Comparison of ENCODE assay signal across 31 mouse cellular contexts in the genomic region with DNA sequence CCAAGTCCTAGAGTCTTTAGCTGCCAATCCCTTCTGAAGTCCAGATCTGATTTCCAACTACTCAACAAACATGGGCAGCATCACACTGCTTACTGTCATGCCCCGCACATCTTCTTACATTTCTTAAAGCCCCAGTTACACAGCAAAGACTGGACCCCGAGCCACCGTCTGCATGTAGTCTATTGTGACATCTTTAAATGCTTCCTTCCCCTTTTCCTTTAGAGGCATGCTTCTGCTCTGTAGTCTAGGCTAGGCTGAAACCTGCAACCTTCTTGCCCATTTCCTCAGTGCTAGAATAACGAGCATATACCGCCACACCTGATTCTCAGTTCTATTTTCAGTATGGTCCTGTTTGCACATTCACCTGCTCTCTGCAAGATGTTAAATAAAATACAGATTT. TPM values are rescaled to one million over a fixed set of nuclear protein-coding genes. Genes with fewer than 3 reads are reported as not detected.
DNase-seq lines count a peak whose midpoint lies in the region; ATAC-seq lines count a peak whose summit lies in the region.
"Had no signal": no experiment of that assay in that cellular context is flagged by ENCODE, and none has a peak within 500 bp of the region (broad histone marks: within the 10 kb centered on the region; RNA-seq: fewer than 3 reads in every experiment).

No protein-coding gene starts in this region.

- no peaks in the 10 kb centered on the region for H3K9me3 ChIP-seq in liver, embryonic 15.5 days (replicated peaks)
- no peaks in the 10 kb centered on the region for H3K9me3 ChIP-seq in liver, embryonic 11.5 days (ENCODE audit: control insufficient read depth, low read length)
- H3K9me3 ChIP-seq in limb, embryonic 10.5 days (replicated peaks) = no peaks in the 10 kb centered on the region
- H3K9me3 ChIP-seq: heart, embryonic 12.5 days; hindbrain, embryonic 15.5 days; kidney, embryonic 15.5 days; midbrain, embryonic 13.5 days had no signal

- H3K36me3 ChIP-seq in liver, embryonic 15.5 days (replicated peaks) = no peaks in the 10 kb centered on the region
- no peaks in the 10 kb centered on the region for H3K36me3 ChIP-seq in liver, embryonic 11.5 days (ENCODE audit: control insufficient read depth, insufficient read depth, low read length)
- H3K36me3 ChIP-seq in splenic B cell, adult 2 months (ENCODE audit: control insufficient read depth, insufficient read depth, low read length, poor library complexity, severe bottlenecking) = no peaks in the 10 kb centered on the region
- no peaks in the 10 kb centered on the region for H3K36me3 ChIP-seq in limb, embryonic 10.5 days
- H3K36me3 ChIP-seq: embryonic facial prominence, embryonic 13.5 days; limb, embryonic 13.5 days had no signal

- no peaks in the 10 kb centered on the region for H3K27me3 ChIP-seq in liver, embryonic 15.5 days
- no peaks in the 10 kb centered on the region for H3K27me3 ChIP-seq in liver, embryonic 11.5 days (replicated peaks; ENCODE audit: control insufficient read depth, insufficient read depth, low read length)
- H3K27me3 ChIP-seq in splenic B cell, adult 2 months (ENCODE audit: control insufficient read depth, insufficient read depth, low read length, poor library complexity, severe bottlenecking) = no peaks in the 10 kb centered on the region; the same call in 1 of the 2 replicates
- no peaks in the 10 kb centered on the region for H3K27me3 ChIP-seq in limb, embryonic 10.5 days (ENCODE audit: low read depth, poor library complexity, severe bottlenecking)
- H3K27me3 ChIP-seq: embryonic facial prominence, embryonic 13.5 days; heart, embryonic 12.5 days; hindbrain, embryonic 15.5 days; kidney, embryonic 15.5 days; limb, embryonic 13.5 days; midbrain, embryonic 13.5 days had no signal

- no peak for DNase-seq in liver, embryonic 11.5 days (ENCODE audit: low spot score)
- DNase-seq in splenic B cell, adult 2 months (ENCODE audit: low read depth, low spot score) = peak; percentile 9
- DNase-seq in heart, postnatal 36 days = no peak
- no peak for DNase-seq in layer of hippocampus, postnatal 14 days (ENCODE audit: low spot score in 2 of 2)
- DNase-seq in limb, embryonic 10.5 days (ENCODE audit: low spot score) = no peak
- DNase-seq: adrenal gland, adult 2 months; adrenal gland, postnatal 36 days; cerebellum, adult 9-10 months; cerebellum, postnatal 36 days; forebrain, postnatal 0 days; gastrocnemius, postnatal 14 days; heart, adult 18-20 months; kidney, adult 11 months; kidney, postnatal 25 days; lung, postnatal 36 days; retina, postnatal 1 day; right cerebral cortex, postnatal 25 days; spleen, adult 18-20 months had no signal

- H3K9ac ChIP-seq in liver, embryonic 15.5 days = no peak overlapping the region
- no peak overlapping the region for H3K9ac ChIP-seq in liver, embryonic 11.5 days (ENCODE audit: low read depth, low read length)
- H3K9ac ChIP-seq: embryonic facial prominence, embryonic 13.5 days; forebrain, postnatal 0 days; heart, embryonic 12.5 days; hindbrain, embryonic 15.5 days; kidney, embryonic 15.5 days; limb, embryonic 13.5 days; liver, embryonic 14.5 days; midbrain, embryonic 13.5 days had no signal

- intact Hi-C loops in heart, postnatal 36 days (cut with DNase I) = no loop called here

- H3K4me1 ChIP-seq in liver, embryonic 15.5 days (replicated peaks) = no peaks in the 10 kb centered on the region
- no peaks in the 10 kb centered on the region for H3K4me1 ChIP-seq in liver, embryonic 11.5 days (replicated peaks; ENCODE audit: control insufficient read depth, insufficient read depth, low read length)
- peaks cover 10% of the 10 kb centered on the region for H3K4me1 ChIP-seq in limb, embryonic 10.5 days
- H3K4me1 ChIP-seq: hindbrain, embryonic 10.5 days; hindbrain, embryonic 15.5 days; kidney, embryonic 15.5 days; midbrain, embryonic 13.5 days had no signal

- H3K4me3 ChIP-seq in liver, embryonic 15.5 days (replicated peaks) = no peak overlapping the region
- no peak overlapping the region for H3K4me3 ChIP-seq in liver, embryonic 11.5 days (ENCODE audit: low read depth, low read length)
- H3K4me3 ChIP-seq in limb, embryonic 10.5 days = no peak overlapping the region
- H3K4me3 ChIP-seq: embryonic facial prominence, embryonic 13.5 days; erythroblast, embryonic 14.5 days; heart, embryonic 12.5 days; hindbrain, embryonic 10.5 days; hindbrain, embryonic 15.5 days; kidney, embryonic 15.5 days; left cerebral cortex, adult 2 months; limb, embryonic 13.5 days; midbrain, embryonic 13.5 days had no signal

- WGBS in liver, embryonic 15.5 days (ENCODE audit: insufficient replicate concordance) = 35% methylated on average over 5 of the region's 5 CpGs
- WGBS in liver, embryonic 11.5 days = 61% methylated on average over 5 of the region's 5 CpGs
- WGBS in limb, embryonic 10.5 days = 95% methylated on average over 5 of the region's 5 CpGs

- 0 out of 2 replicates have a peak, but pooled peaks have one; percentile 56 for ATAC-seq in liver, embryonic 15.5 days (ENCODE audit: insufficient read depth)
- ATAC-seq in liver, embryonic 11.5 days (replicated peaks; ENCODE audit: low FRiP score) = no peak
- peak; percentile 92 for ATAC-seq in common myeloid progenitor, adult 5-6 weeks (replicated peaks; ENCODE audit: low read depth, poor library complexity, severe bottlenecking)
- peak; percentile 83 for ATAC-seq in megakaryocyte, adult 5-6 weeks (ENCODE audit: poor library complexity, severe bottlenecking)
- ATAC-seq: forebrain, postnatal 0 days; midbrain, embryonic 13.5 days had no signal

- H3K27ac ChIP-seq in liver, embryonic 15.5 days (replicated peaks) = peak overlapping the region; percentile 24; the same call in 1 of the 2 replicates
- H3K27ac ChIP-seq in liver, embryonic 11.5 days (ENCODE audit: low read depth, low read length) = no peak overlapping the region
- H3K27ac ChIP-seq in limb, embryonic 10.5 days = no peak overlapping the region
- H3K27ac ChIP-seq: embryonic facial prominence, embryonic 13.5 days; hindbrain, embryonic 10.5 days; hindbrain, embryonic 15.5 days; kidney, embryonic 15.5 days; left cerebral cortex, adult 2 months; limb, embryonic 13.5 days; liver, embryonic 14.5 days; midbrain, embryonic 13.5 days had no signal

- peak overlapping the region; percentile 21 for H3K4me2 ChIP-seq in liver, embryonic 15.5 days
- H3K4me2 ChIP-seq in liver, embryonic 11.5 days = no peak overlapping the region
- H3K4me2 ChIP-seq: embryonic facial prominence, embryonic 13.5 days; heart, embryonic 12.5 days; hindbrain, embryonic 15.5 days; kidney, embryonic 15.5 days; limb, embryonic 13.5 days; midbrain, embryonic 13.5 days had no signal

RNA-seq across cellular contexts. Expression of gene Tmem30a, which starts 23.2 kb away (rescaled TPM):
- polyA plus RNA-seq in liver, embryonic 15.5 days (2015; fragmentation: Nextera tagmentation; extraction: Ambion mirVana) = 36.4 and 36.6 TPM in 2 replicates
- polyA plus RNA-seq in liver, embryonic 11.5 days (2014; fragmentation: Nextera tagmentation; extraction: Ambion mirVana) = 46.9 and 51.5 TPM in 2 replicates
- total RNA-seq in common myeloid progenitor, adult 5-6 weeks (2017) = 75.4 and 86.1 TPM in 2 replicates
- total RNA-seq in megakaryocyte, adult 5-6 weeks (2015) = 89.2 and 111 TPM in 2 replicates
- total RNA-seq in megakaryocyte, adult 5-6 weeks (2017) = 118 and 122 TPM in 2 replicates
- 10 to 100 TPM; 58.8 to 62.6 TPM for total RNA-seq in heart, postnatal 36 days (2021)
- total RNA-seq in layer of hippocampus, postnatal 14 days (2021) = 100 to 1,000 TPM; 203 to 209 TPM
- polyA plus RNA-seq in limb, embryonic 10.5 days (2016; fragmentation: Nextera tagmentation; extraction: Ambion mirVana) = 43.0 and 45.0 TPM in 2 replicates

RNA-seq across cellular contexts. Expression of gene Cox7a2, which starts 56.8 kb away (rescaled TPM):
- 387 and 436 TPM in 2 replicates for polyA plus RNA-seq in liver, embryonic 15.5 days (2015; fragmentation: Nextera tagmentation; extraction: Ambion mirVana)
- 708 and 720 TPM in 2 replicates for polyA plus RNA-seq in liver, embryonic 11.5 days (2014; fragmentation: Nextera tagmentation; extraction: Ambion mirVana)
- total RNA-seq in common myeloid progenitor, adult 5-6 weeks (2017) = 99.8 and 129 TPM in 2 replicates
- 346 and 414 TPM in 2 replicates for total RNA-seq in megakaryocyte, adult 5-6 weeks (2015)
- total RNA-seq in megakaryocyte, adult 5-6 weeks (2017) = 115 and 122 TPM in 2 replicates
- total RNA-seq in heart, postnatal 36 days (2021) = 1,000 to 10,000 TPM; 1,024 to 1,052 TPM
- total RNA-seq in layer of hippocampus, postnatal 14 days (2021) = 100 to 1,000 TPM; 382 to 395 TPM
- polyA plus RNA-seq in limb, embryonic 10.5 days (2016; fragmentation: Nextera tagmentation; extraction: Ambion mirVana) = 670 and 730 TPM in 2 replicates
